Mouse (Mus musculus) adrenal gland, adult 18-20 months (tissue): Measurements from ENCODE around the gene Lpin1. TPM values are rescaled to one million over a fixed set of nuclear protein-coding genes. Genes with fewer than 3 reads are reported as not detected.

Experiments
- DNase-seq, 2 experiments: peaks; one replicate each; pipeline ENCODE4 v3.0.0; 2021 to 2022; ENCODE audit warnings: low spot score in 2 of 2
- total RNA-seq, 2 experiments: library from RNA; stranded (reverse); gene quantifications; 1 replicate in 1 of 2; 2 replicates in 1 of 2; pipeline ENCODE4 v1.2.3; 2021

Gene Lpin1
- total RNA-seq, 2 experiments from 2014 or later, result 92.7 to 186 TPM

GRCm38 (mm10) chr12:16580306-16580705 lies 30.5 kb downstream of the Lpin1 start:
- DNase-seq, result no peak

GRCm38 (mm10) chr12:16577665-16578233 lies 33.0 kb downstream of the Lpin1 start:
- DNase-seq, result no peak

GRCm38 (mm10) chr12:16571278-16571677 lies 39.5 kb downstream of the Lpin1 start:
- no peak for DNase-seq

GRCm38 (mm10) chr12:16570371-16571060 lies 40.2 kb downstream of the Lpin1 start:
- no peak for DNase-seq

GRCm38 (mm10) chr12:16568936-16569650 lies 41.7 kb downstream of the Lpin1 start:
- DNase-seq, result no peak

GRCm38 (mm10) chr12:16568496-16568895 lies 42.3 kb downstream of the Lpin1 start:
- peak in 1 of 2 experiments; percentile 50 for DNase-seq

GRCm38 (mm10) chr12:16568090-16568489 lies 42.7 kb downstream of the Lpin1 start:
- DNase-seq, result no peak

GRCm38 (mm10) chr12:16563427-16563826 lies 47.3 kb downstream of the Lpin1 start:
- DNase-seq, result peak; percentile 46 to 50

GRCm38 (mm10) chr12:16562647-16563046 lies 48.1 kb downstream of the Lpin1 start:
- peak in 1 of 2 experiments; percentile 26 for DNase-seq

- no peak for DNase-seq
Observed at GRCm38 (mm10) chr12:16562181-16562580, 48.6 kb downstream of the Lpin1 start.

- no peak for DNase-seq
Observed at GRCm38 (mm10) chr12:16557271-16557670, 53.5 kb downstream of the Lpin1 start.

GRCm38 (mm10) chr12:16554171-16554570 lies 56.6 kb downstream of the Lpin1 start:
- DNase-seq, result no peak

- no peak for DNase-seq
Observed at GRCm38 (mm10) chr12:16552108-16552771, 58.5 kb downstream of the Lpin1 start.

GRCm38 (mm10) chr12:16550983-16551454 lies 59.7 kb downstream of the Lpin1 start:
- no peak for DNase-seq

GRCm38 (mm10) chr12:16548824-16549375 lies 61.9 kb downstream of the Lpin1 start:
- no peak for DNase-seq

- no peak for DNase-seq
Observed at GRCm38 (mm10) chr12:16541606-16542005, 69.2 kb downstream of the Lpin1 start.

GRCm38 (mm10) chr12:16540712-16541111 lies 70.1 kb downstream of the Lpin1 start:
- DNase-seq, result no peak

- DNase-seq, result no peak
Observed at GRCm38 (mm10) chr12:16539965-16540661, 70.7 kb downstream of the Lpin1 start.

- peak; percentile 54 to 63 for DNase-seq
Observed at GRCm38 (mm10) chr12:16533331-16533828, 77.4 kb downstream of the Lpin1 start.

- no peak for DNase-seq
Observed at GRCm38 (mm10) chr12:16532860-16533230, 77.9 kb downstream of the Lpin1 start.
